Mouse (Mus musculus): ENCODE results near the gene Papss2. TPM values are rescaled to one million over a fixed set of nuclear protein-coding genes. Genes with fewer than 3 reads are reported as not detected.

Gene Papss2
- polyA plus RNA-seq (2016; fragmentation: Nextera tagmentation; extraction: Ambion mirVana) = 8.9 and 9.4 TPM in 2 replicates

DNA sequence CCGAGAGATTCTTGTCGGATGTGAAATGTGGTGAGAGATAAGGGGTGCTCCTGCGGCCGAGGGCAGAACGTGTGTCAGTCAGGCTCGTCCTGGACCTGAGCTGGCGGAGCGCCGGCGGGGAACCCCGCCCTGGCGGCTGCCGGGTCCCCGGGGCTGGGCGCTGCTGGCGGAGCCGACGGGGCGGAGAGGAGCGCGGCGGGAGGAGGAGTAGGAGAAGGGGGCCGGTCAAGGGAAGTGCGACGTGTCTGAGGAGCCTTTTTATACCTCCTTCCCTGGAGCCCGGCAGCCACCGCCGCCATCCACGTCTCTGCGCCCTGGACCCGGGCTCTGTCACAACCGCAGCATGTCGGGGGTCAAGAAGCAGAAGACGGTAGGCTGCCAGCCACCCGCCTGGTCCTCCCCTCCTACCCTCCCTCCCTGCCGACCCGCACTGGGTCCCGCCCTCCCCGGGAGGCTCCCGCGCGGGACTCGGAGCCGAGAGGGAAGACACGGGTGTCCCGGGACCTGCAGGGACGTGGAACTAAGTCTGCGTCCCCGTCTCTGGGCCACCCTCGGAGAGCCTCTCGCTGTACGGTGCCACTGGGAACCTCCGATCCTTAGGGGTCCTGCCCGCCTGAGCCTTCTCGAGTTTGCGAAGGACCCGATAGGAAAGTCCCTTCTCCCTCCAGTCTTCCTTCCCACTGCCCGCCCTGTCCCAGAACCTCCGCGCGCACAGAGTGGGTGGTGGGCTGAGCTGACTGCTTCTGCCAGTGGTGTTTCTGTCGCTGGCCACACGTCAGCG is at the start of gene Papss2:
TSS of gene Papss2 (plus strand) at position 285 of the 781 bp plus-strand sequence.
- H3K36me3 ChIP-seq = no peaks in the 10 kb centered on the region
- no peak within 1 kb of the TSS for H3K27ac ChIP-seq
- ATAC-seq (ENCODE audit: insufficient number of reproducible peaks, insufficient read depth, low FRiP score, low TSS enrichment) = peak; percentile 57; the same call in 1 of the 2 replicates

DNA sequence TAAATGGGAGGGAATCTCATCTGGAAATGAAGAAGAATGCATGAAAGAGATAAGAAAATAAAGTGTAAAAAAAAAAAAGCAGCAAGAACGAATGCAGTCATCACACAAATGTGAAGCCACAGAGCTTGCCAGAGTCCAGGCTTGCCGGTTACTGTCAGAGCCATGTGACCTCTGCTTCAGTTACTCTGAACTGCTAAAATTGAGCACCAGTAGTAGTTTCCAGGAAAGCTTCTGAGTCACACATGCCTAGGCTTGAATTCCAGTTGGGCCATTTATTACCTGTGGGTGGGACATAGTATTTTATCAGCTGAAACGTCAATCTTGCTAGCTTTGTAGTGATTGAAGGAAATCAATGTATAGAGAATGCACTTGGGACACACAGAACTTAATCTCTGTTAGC is 48.2 kb upstream of the Papss2 start:
- no peak for ATAC-seq (ENCODE audit: insufficient number of reproducible peaks, insufficient read depth, low FRiP score, low TSS enrichment)

More for the DNA sequence above, at the start of gene Papss2:
- Histone ChIP-seq H3K27me3 (peaks cover 26% of the 10 kb centered on the region; the same call in 1 of the 2 replicates), H3K9me3 (no peaks in the 10 kb centered on the region), H3K9ac (peak within 1 kb of the TSS; percentile 60), H3K4me3 (peak within 1 kb of the TSS; percentile 62), H3K4me2 (replicated peaks) (peak within 1 kb of the TSS; percentile 79), H3K4me1 (no peaks in the 10 kb centered on the region)
- under 1% methylated on average over 63 of the region's 64 CpGs for WGBS

DNA sequence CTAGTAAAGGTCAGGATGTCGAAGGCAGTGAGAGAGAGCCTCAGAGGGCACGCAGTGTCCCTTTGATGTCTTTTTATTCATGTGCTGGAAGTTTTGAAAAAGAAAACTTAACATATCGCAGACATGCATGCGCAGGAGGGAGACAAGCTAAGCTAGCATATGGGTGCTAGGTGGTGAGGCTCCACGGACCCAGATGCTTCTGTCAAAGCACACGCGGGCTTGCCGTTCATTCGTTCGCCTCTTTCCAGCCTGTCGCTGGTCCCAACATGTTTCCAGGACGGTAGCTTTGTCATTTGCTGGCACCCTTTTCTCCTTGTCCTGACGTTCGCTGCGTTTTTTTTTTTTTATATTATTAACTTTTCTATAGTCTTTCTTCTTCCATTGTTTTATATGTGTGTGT is 47.4 kb upstream of the Papss2 start:
- H3K9ac ChIP-seq = no peak overlapping the region
- 0 out of 2 replicates have a peak, but pooled peaks cover 5% of the 10 kb centered on the region for H3K4me1 ChIP-seq
- H3K4me3 ChIP-seq = no peak overlapping the region
- WGBS = 85% methylated on average over 15 of the region's 15 CpGs
- ATAC-seq (ENCODE audit: insufficient number of reproducible peaks, insufficient read depth, low FRiP score, low TSS enrichment) = no peak
- H3K4me2 ChIP-seq (replicated peaks) = no peak overlapping the region
- H3K36me3 ChIP-seq = no peaks in the 10 kb centered on the region
- H3K27me3 ChIP-seq = no peaks in the 10 kb centered on the region
- H3K27ac ChIP-seq = no peak overlapping the region
- no peaks in the 10 kb centered on the region for H3K9me3 ChIP-seq

More for the DNA sequence above, 48.2 kb upstream of the Papss2 start:
- Histone ChIP-seq H3K4me1 (0 out of 2 replicates have a peak, but pooled peaks cover 5% of the 10 kb centered on the region), H3K9me3 (no peaks in the 10 kb centered on the region), H3K27me3 (no peaks in the 10 kb centered on the region), H3K36me3 (no peaks in the 10 kb centered on the region), H3K4me2 (replicated peaks) (no peak overlapping the region), H3K27ac (no peak overlapping the region), H3K9ac (no peak overlapping the region), H3K4me3 (no peak overlapping the region)
- 80% methylated on average over 3 of the region's 3 CpGs for WGBS

DNA sequence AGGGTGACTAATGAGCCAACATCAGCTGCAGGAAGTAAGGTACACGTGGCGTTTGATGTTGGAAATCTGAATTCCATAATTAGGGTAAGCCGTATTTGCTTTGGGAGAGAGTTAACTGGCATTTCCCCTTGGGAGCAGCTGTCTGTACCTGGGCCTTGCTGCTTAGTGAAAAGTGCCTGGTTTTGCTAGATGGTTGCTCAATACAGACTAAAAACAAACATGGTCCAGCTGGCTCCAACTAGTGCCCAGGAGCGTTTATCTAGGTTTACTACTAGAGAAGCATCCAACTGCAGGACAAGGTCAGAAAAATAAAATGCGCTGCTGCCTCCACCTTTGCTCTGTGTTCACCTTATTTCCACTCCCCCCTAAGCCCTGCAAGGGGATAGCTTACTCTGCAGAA is 45.1 kb upstream of the Papss2 start:
- H3K27ac ChIP-seq = no peak overlapping the region
- ATAC-seq (ENCODE audit: insufficient number of reproducible peaks, insufficient read depth, low FRiP score, low TSS enrichment) = no peak
- H3K9ac ChIP-seq = no peak overlapping the region
- H3K9me3 ChIP-seq = no peaks in the 10 kb centered on the region
- H3K4me2 ChIP-seq (replicated peaks) = no peak overlapping the region
- no peak overlapping the region for H3K4me3 ChIP-seq
- 0 out of 2 replicates have a peak, but pooled peaks cover 5% of the 10 kb centered on the region for H3K4me1 ChIP-seq
- no peaks in the 10 kb centered on the region for H3K36me3 ChIP-seq
- H3K27me3 ChIP-seq = no peaks in the 10 kb centered on the region
- WGBS = 36% methylated on average over 5 of the region's 5 CpGs

DNA sequence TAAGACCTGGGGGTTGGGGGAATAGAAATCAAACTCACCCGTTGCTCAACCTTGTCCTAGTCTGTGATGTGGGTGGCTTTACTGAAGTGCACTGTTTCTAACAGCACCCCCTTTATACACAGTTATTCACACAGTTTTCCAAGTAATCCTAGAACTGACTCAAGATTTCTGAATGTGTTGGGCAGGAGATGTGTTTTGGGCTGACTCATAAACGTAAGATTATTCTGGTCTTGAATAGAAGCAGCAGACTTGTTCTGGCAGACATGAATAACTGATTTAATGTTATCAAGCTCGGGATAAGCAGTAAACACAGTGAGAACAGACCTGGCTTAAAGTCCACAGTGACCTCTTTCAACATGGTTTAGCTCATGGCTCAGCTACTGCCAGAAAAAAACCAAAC is 44.1 kb upstream of the Papss2 start:
- Histone ChIP-seq H3K4me3 (no peak overlapping the region), H3K27ac (no peak overlapping the region), H3K4me1 (0 out of 2 replicates have a peak, but pooled peaks cover 5% of the 10 kb centered on the region), H3K9me3 (no peaks in the 10 kb centered on the region), H3K9ac (no peak overlapping the region), H3K4me2 (replicated peaks) (no peak overlapping the region), H3K36me3 (no peaks in the 10 kb centered on the region), H3K27me3 (no peaks in the 10 kb centered on the region)
- 64% methylated on average over 3 of the region's 3 CpGs for WGBS
- no peak for ATAC-seq (ENCODE audit: insufficient number of reproducible peaks, insufficient read depth, low FRiP score, low TSS enrichment)

DNA sequence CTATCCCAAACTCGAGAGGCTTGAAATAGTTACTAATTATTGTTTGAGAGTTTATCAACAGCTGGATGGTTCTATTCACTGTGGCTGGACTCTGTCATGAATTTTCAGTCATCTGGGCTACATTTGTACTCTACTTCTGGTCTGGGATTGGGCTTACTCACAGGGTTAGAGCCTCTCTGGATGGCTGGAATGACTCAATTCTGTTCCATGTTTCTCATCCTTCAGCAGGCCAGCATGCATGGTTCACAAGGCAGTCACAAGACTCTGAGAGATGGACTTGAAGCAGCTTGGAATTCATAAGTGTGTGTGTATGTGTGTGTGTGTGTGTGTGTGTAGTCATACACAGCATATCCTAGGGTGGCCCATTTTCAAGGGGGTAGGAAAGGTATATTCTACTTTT is 43.5 kb upstream of the Papss2 start:
- Histone ChIP-seq H3K4me2 (replicated peaks) (no peak overlapping the region), H3K4me1 (0 out of 2 replicates have a peak, but pooled peaks cover 5% of the 10 kb centered on the region), H3K9me3 (no peaks in the 10 kb centered on the region), H3K9ac (no peak overlapping the region), H3K4me3 (no peak overlapping the region), H3K27me3 (no peaks in the 10 kb centered on the region), H3K36me3 (no peaks in the 10 kb centered on the region), H3K27ac (no peak overlapping the region)
- WGBS = 76% methylated on average over 1 of the region's 1 CpGs
- no peak for ATAC-seq (ENCODE audit: insufficient number of reproducible peaks, insufficient read depth, low FRiP score, low TSS enrichment)

DNA sequence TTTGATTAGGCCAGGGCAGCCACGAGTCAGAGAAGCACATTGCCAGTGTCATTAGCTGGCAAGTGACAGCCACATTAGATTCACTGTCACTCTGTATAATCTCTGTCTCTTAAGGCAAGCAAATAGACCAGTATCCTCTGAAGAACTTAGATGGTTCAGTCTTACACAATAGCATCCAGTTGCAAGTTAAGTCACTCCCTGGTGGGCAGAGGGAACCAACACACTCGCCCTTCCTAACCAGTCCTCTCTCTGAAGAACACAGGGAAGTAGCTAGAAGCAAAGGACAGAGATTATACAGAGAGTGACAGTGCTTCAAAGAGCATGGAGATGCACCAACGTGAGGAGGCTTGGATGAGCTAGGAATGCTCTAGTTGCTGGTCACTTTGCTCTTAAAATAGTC is 42.3 kb upstream of the Papss2 start:
- H3K27ac ChIP-seq = no peak overlapping the region
- no peaks in the 10 kb centered on the region for H3K27me3 ChIP-seq
- no peak for ATAC-seq (ENCODE audit: insufficient number of reproducible peaks, insufficient read depth, low FRiP score, low TSS enrichment)
- H3K9me3 ChIP-seq = no peaks in the 10 kb centered on the region
- no peak overlapping the region for H3K4me2 ChIP-seq (replicated peaks)
- H3K36me3 ChIP-seq = no peaks in the 10 kb centered on the region
- H3K4me3 ChIP-seq = no peak overlapping the region
- H3K9ac ChIP-seq = no peak overlapping the region
- WGBS = 72% methylated on average over 3 of the region's 3 CpGs
- H3K4me1 ChIP-seq = 0 out of 2 replicates have a peak, but pooled peaks cover 5% of the 10 kb centered on the region

DNA sequence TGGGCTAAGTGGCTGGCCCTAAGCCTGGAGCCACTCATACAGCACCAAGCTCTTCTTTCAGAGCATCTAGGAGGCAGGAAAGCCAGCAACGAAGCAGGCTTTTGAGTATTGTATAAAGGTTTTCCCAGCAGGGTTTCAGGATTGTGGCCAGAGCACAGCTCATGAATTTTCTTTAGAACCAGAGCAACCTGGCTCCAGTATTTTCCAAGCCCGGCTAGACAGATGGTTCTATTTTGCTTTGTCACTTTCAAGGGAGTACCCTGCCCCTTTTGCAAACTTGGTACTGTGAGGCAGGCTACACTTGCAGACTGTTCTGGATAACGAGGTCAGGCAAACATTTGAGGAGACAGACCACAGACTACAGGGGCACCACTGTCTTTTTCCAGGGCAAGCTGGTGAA is 40.3 kb upstream of the Papss2 start:
- Histone ChIP-seq H3K36me3 (no peaks in the 10 kb centered on the region), H3K9me3 (no peaks in the 10 kb centered on the region), H3K27me3 (no peaks in the 10 kb centered on the region), H3K4me3 (no peak overlapping the region), H3K4me2 (replicated peaks) (no peak overlapping the region), H3K27ac (no peak overlapping the region), H3K9ac (no peak overlapping the region), H3K4me1 (0 out of 2 replicates have a peak, but pooled peaks cover 3% of the 10 kb centered on the region)
- no peak for ATAC-seq (ENCODE audit: insufficient number of reproducible peaks, insufficient read depth, low FRiP score, low TSS enrichment)
- WGBS = 21% methylated on average over 3 of the region's 3 CpGs

DNA sequence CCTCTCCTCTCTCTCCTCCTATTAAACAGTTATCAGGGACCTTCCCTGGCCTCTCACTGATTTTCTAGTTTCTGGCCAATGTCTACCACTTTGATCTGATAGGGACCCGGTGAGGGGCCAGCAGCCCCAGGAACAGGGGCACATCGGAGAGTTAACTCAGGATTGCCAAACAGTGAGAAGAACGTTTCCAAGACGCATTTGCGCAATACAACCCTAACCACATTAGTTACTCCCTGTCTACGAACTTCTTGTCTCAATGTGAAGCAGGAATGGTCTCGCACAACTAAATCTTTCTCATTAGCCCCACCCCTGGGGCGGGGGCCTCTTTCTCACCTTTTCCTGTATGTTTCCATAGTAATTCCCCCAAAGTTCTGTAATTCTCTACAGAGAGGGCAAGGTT is 28.6 kb upstream of the Papss2 start:
- whole genome bisulfite sequencing = 87% methylated on average over 8 of the region's 8 CpGs
- no peak overlapping the region for H3K4me2 ChIP-seq (replicated peaks)
- no peaks in the 10 kb centered on the region for H3K9me3 ChIP-seq
- no peaks in the 10 kb centered on the region for H3K27me3 ChIP-seq
- ATAC-seq (ENCODE audit: insufficient number of reproducible peaks, insufficient read depth, low FRiP score, low TSS enrichment) = no peak
- H3K4me3 ChIP-seq = no peak overlapping the region
- H3K9ac ChIP-seq = no peak overlapping the region
- H3K27ac ChIP-seq = no peak overlapping the region
- H3K36me3 ChIP-seq = no peaks in the 10 kb centered on the region
- no peaks in the 10 kb centered on the region for H3K4me1 ChIP-seq

DNA sequence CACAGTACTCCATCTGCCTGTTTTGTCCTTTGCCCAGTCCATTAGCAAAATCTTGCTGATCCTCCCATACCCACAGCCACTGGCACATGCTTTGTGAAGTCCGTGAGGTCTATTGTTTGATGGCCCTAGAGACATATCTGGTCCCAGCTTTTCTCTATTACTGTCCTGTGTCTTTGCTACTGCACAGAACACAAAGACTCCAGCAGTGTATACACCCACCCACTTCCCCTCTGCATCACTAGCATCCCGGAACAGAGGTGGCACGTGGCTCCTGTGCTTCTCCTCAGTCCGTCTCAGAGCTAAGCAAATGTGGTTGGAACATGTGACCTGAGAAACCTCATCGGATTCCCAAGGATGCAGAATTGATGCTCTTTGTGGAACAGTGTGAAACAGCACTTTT is 28.1 kb upstream of the Papss2 start:
- ATAC-seq (ENCODE audit: insufficient number of reproducible peaks, insufficient read depth, low FRiP score, low TSS enrichment) = no peak
- Histone ChIP-seq H3K4me2 (replicated peaks) (no peak overlapping the region), H3K9ac (no peak overlapping the region), H3K36me3 (no peaks in the 10 kb centered on the region), H3K9me3 (no peaks in the 10 kb centered on the region), H3K4me3 (no peak overlapping the region), H3K27ac (no peak overlapping the region), H3K27me3 (no peaks in the 10 kb centered on the region), H3K4me1 (no peaks in the 10 kb centered on the region)
- 89% methylated on average over 5 of the region's 5 CpGs for WGBS

DNA sequence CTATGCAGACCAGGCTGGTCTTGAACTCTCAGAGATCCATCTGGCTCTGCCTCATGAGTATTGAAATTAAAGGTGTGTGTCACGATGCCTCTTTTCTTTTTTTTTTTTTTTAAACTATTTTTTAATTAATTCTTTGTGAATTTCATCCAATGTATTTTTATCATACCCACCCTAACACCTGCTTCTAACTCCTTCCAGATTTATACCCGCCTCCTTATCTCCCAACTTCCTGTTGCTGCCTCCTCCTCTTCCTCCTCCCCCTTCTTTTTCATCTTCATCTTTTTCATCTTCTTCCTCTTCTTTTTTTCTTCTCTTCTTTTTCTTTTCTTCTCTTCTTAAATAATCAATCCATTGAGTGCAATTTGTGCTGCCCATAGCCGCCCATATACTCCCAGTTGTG is 27.1 kb upstream of the Papss2 start:
- Histone ChIP-seq H3K9ac (no peak overlapping the region), H3K27me3 (no peaks in the 10 kb centered on the region), H3K27ac (no peak overlapping the region), H3K4me2 (replicated peaks) (no peak overlapping the region), H3K36me3 (no peaks in the 10 kb centered on the region), H3K4me3 (no peak overlapping the region), H3K9me3 (no peaks in the 10 kb centered on the region), H3K4me1 (no peaks in the 10 kb centered on the region)
- WGBS = 94% methylated on average over 3 of the region's 3 CpGs
- no peak for ATAC-seq (ENCODE audit: insufficient number of reproducible peaks, insufficient read depth, low FRiP score, low TSS enrichment)

DNA sequence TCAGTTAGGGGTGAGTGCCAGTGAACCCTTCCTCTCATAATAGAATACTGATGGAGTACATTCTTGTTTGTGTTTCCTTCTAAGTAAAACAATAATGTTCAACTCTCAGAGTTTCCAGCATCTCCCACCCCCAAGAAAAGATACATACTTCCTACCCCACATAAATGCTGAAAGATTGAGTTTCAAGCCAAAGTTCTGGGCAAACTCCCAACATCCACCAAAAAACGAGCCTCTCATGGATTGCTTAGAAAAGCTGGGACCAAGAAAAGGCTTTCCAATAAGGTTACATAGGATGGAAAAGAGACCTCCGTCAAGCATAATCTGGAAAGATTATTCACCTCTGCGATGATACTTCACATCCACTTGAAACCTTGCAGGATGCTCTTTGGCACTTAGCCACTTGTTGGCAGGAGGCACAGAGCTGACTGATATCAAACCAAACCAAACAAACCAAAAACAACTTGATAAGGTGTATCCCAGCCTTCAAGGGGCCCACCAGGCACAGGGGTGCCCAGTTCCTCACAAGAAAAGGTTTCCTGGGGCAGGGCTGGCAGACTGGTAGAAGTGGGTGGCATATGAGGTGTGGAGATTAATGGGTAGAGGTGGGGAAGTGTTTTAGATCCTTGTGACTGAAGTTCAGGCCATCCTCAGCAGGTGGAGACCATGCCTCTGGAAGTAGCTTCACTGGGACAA is 26.5 kb upstream of the Papss2 start:
- Histone ChIP-seq H3K9ac (no peak overlapping the region), H3K4me3 (no peak overlapping the region), H3K9me3 (no peaks in the 10 kb centered on the region), H3K4me2 (replicated peaks) (no peak overlapping the region), H3K27me3 (no peaks in the 10 kb centered on the region), H3K4me1 (no peaks in the 10 kb centered on the region), H3K36me3 (no peaks in the 10 kb centered on the region), H3K27ac (no peak overlapping the region)
- no peak for ATAC-seq (ENCODE audit: insufficient number of reproducible peaks, insufficient read depth, low FRiP score, low TSS enrichment)
- WGBS = 77% methylated on average over 3 of the region's 3 CpGs
